Mouse (Mus musculus) midbrain, embryonic 13.5 days (tissue): ENCODE measurements around the gene Ebf1. TPM values are rescaled to one million over a fixed set of nuclear protein-coding genes. Genes with fewer than 3 reads are reported as not detected.
"Not testable (repeated sequence)": the region's sequence is repeated elsewhere in the genome, so short reads cannot be mapped to it uniquely, and the experiment has no call there.

Source experiments
- ATAC-seq: fragments of 200-750 bp; cut with Nextera tagmentation; 2 replicates; pipeline ENCODE4 v1.8.0; 2017; ENCODE audit warnings: mild to moderate bottlenecking, moderate TSS enrichment, moderate library complexity
- H3K27ac ChIP-seq: fragments of 300-500 bp; sonication (generic); 2 replicates; pipeline ENCODE4 v1.5.1; 2015; ENCODE audit warnings: inconsistent platforms, mild to moderate bottlenecking, moderate library complexity
- H3K27me3 ChIP-seq: fragments of 300-500 bp; sonication (generic); 2 replicates; pipeline ENCODE4 v1.6.1; 2015; ENCODE audit warnings: mild to moderate bottlenecking, inconsistent platforms
- H3K36me3 ChIP-seq: fragments of 300-500 bp; sonication (generic); 2 replicates; pipeline ENCODE4 v1.6.1; 2015; ENCODE audit warnings: mild to moderate bottlenecking, inconsistent platforms
- H3K4me1 ChIP-seq: fragments of 300-500 bp; sonication (generic); replicated peaks from 2 replicates; pipeline ENCODE4 v1.6.1; 2015; ENCODE audit warnings: inconsistent platforms
- H3K4me2 ChIP-seq: fragments of 300-500 bp; sonication (generic); replicated peaks from 2 replicates; pipeline ENCODE4 v1.6.1; 2015; ENCODE audit warnings: moderate library complexity, mild to moderate bottlenecking, inconsistent platforms
- H3K4me3 ChIP-seq: fragments of 300-500 bp; sonication (generic); replicated peaks from 2 replicates; pipeline ENCODE4 v1.5.1; 2015; ENCODE audit warnings: mild to moderate bottlenecking, inconsistent platforms
- H3K9ac ChIP-seq: fragments of 300-500 bp; sonication (generic); replicated peaks from 2 replicates; pipeline ENCODE4 v1.6.1; 2015; ENCODE audit warnings: mild to moderate bottlenecking, inconsistent platforms
- H3K9me3 ChIP-seq: fragments of 300-500 bp; sonication (generic); 2 replicates; pipeline ENCODE4 v1.6.1; 2016; ENCODE audit warnings: mild to moderate bottlenecking, inconsistent platforms
- WGBS: fragments of 180-500 bp; shearing (Covaris S2); methylation state at CpG from one replicate; pipeline ENCODE4 v1.1.7; 2015; 5-methylcytosine and 5-hydroxymethylcytosine counted together
- polyA plus RNA-seq: library from polyadenylated mRNA; unstranded; fragments of >200 nt; fragmentation: Nextera tagmentation; extraction: Ambion mirVana; gene quantifications from 2 replicates; pipeline ENCODE4 v1.2.1, GENCODE M21; 2015

The Ebf1 gene
- 93.8 and 94.0 TPM in 2 replicates for polyA plus RNA-seq

DNA sequence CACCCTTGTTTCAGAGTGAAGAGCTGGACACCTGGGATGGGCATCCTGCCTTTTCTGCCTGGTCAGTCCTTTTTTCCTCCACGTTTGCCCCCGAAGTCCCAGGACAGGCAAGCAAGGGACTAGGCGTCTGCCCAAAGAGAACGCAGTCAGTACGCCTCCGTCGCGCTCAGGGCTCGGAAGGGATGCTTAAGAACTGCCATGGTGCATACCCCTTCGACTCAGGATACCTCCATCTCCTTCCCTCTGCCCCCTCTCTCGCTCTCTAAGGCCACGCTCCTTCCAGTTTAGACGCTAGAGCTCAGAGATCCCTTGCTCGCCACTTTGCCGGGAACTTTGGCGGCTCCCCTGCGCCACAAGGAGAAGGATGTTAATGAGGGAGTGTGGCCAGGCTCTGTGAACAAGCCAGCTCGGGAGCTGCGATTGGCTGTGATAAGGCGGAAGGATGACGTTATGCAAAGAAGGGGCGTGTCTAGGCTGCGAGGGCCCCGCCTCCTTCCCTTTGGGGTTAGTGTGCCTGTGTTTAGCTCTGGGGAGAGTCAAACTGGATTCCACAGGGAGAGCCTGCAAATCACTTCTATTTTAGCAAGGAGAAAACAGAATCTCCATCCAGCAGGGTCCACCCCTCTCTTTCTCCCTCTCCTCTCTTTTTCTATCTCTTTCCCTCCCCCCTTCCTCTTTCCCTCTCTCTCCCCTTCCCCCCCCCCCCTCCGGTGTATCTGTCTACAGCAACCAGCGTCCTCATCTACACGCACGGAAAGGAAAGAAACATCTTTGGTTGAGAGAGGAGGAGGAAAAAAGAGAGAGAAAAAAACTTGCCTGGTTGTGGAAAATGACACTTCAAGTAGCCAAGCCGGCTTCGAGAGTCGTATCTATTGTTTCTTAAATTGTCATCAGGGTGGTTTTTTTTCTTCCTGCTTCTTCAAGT lies at the start of gene Ebf1:
Ebf1 (plus strand) TSS at position 530 of the 925 bp plus-strand sequence.
- Histone ChIP-seq H3K4me1 (peaks cover 51% of the 10 kb centered on the region), H3K36me3 (no peaks in the 10 kb centered on the region), H3K9ac (peak within 1 kb of the TSS; percentile 93), H3K9me3 (no peaks in the 10 kb centered on the region), H3K4me3 (peak within 1 kb of the TSS; percentile 71), H3K27ac (peak within 1 kb of the TSS; percentile 94), H3K4me2 (peak within 1 kb of the TSS; percentile 79), H3K27me3 (peaks cover 73% of the 10 kb centered on the region)
- under 1% methylated on average over 31 of the region's 31 CpGs for WGBS
- ATAC-seq = peak; percentile 96

GRCm38 (mm10) chr11:44570336-44570735 lies 46.8 kb upstream of the Ebf1 start:
- not testable (repeated sequence) for H3K9me3 ChIP-seq, H3K27ac ChIP-seq, H3K4me1 ChIP-seq, H3K27me3 ChIP-seq, ATAC-seq, H3K4me2 ChIP-seq, H3K4me3 ChIP-seq, H3K9ac ChIP-seq
- WGBS = 96% methylated on average over 4 of the region's 4 CpGs
- peaks cover 27% of the 10 kb centered on the region for H3K36me3 ChIP-seq

DNA sequence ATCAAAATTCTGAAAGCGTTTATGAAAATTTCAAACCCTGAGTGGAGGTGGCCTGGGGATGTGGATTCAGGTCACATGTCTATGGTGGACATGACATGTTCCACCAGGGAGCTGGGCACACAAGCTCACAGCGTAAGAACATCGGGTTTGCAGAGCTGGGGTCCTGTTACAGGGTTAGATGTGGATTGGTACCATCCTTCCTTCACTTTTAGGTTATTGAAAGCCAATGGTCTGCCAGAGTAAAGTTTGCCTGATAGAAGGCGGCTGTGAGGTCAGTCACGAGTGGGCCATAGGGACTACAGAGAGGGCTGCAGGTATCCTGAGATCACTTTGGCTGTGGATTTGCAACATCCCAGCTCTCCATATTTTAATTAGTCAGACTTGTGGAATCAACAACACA lies 44.3 kb upstream of the Ebf1 start:
- H3K27me3 ChIP-seq = no peaks in the 10 kb centered on the region

GRCm38 (mm10) chr11:44573396-44573795 lies 43.7 kb upstream of the Ebf1 start:
- Histone ChIP-seq H3K9ac (no peak overlapping the region), H3K9me3 (0 out of 2 replicates have a peak, but pooled peaks cover 5% of the 10 kb centered on the region), H3K4me2 (no peak overlapping the region), H3K27ac (no peak overlapping the region), H3K27me3 (no peaks in the 10 kb centered on the region), H3K4me1 (no peaks in the 10 kb centered on the region), H3K36me3 (peaks cover 9% of the 10 kb centered on the region), H3K4me3 (no peak overlapping the region)
- ATAC-seq = no peak
- 80% methylated on average over 3 of the region's 3 CpGs for WGBS

More for the DNA sequence above, 44.3 kb upstream of the Ebf1 start:
- H3K27ac ChIP-seq = no peak overlapping the region
- H3K4me2 ChIP-seq = no peak overlapping the region
- ATAC-seq = no peak
- 95% methylated on average over 5 of the region's 5 CpGs for WGBS
- no peak overlapping the region for H3K4me3 ChIP-seq
- H3K9me3 ChIP-seq = 0 out of 2 replicates have a peak, but pooled peaks cover 5% of the 10 kb centered on the region
- no peaks in the 10 kb centered on the region for H3K4me1 ChIP-seq
- H3K9ac ChIP-seq = no peak overlapping the region
- peaks cover 9% of the 10 kb centered on the region for H3K36me3 ChIP-seq

DNA sequence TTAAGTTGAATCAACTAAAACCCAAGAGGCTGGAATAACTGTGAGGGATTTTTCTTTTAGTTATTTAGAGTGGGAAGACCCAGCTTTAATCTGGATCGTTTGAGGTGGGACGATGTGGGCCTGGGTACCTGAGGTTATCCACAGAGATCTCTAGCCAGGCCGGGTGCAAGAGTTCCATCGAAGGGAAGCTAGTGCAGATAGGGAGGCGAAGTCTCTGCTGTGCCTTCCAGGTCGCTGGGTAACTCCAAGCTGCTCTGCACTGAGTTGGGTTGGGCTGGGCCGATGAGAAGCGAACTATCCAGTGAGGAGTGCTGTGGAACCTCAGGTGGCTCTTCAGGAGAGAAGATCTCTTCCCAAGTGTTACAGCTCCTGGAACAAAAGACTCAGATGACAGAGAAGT lies 42.7 kb upstream of the Ebf1 start:
- Histone ChIP-seq H3K4me3 (no peak overlapping the region), H3K9ac (no peak overlapping the region), H3K27ac (no peak overlapping the region), H3K9me3 (0 out of 2 replicates have a peak, but pooled peaks cover 4% of the 10 kb centered on the region), H3K27me3 (no peaks in the 10 kb centered on the region), H3K4me1 (no peaks in the 10 kb centered on the region), H3K4me2 (no peak overlapping the region), H3K36me3 (peaks cover 6% of the 10 kb centered on the region)
- ATAC-seq = no peak
- 90% methylated on average over 8 of the region's 8 CpGs for WGBS

DNA sequence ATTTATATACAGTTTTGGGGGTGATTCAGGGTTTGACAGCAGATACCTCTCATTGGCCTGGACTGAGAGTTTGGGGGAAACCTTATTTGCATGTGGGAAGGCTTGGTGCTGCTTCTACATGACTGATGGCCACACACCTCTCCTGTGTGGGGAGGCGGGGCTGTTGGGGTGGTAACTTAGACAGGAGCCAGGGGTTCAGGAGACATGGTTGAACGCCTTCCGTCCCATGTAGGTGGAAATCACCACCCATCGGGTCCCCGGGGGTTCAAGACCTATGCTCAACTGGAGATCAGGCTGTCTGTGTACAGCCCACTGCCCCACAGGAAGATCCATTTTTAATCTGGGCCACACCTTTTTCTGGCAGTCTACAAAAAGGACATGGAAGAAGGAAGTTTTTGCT lies 42.3 kb upstream of the Ebf1 start:
- H3K4me2 ChIP-seq = no peak overlapping the region
- H3K27ac ChIP-seq = no peak overlapping the region
- no peaks in the 10 kb centered on the region for H3K27me3 ChIP-seq
- peaks cover 2% of the 10 kb centered on the region for H3K36me3 ChIP-seq
- no peak for ATAC-seq
- H3K9me3 ChIP-seq = no peaks in the 10 kb centered on the region
- WGBS = 93% methylated on average over 5 of the region's 5 CpGs
- H3K4me3 ChIP-seq = no peak overlapping the region
- no peak overlapping the region for H3K9ac ChIP-seq
- H3K4me1 ChIP-seq = no peaks in the 10 kb centered on the region

GRCm38 (mm10) chr11:44577911-44578310 lies 39.2 kb upstream of the Ebf1 start:
- Histone ChIP-seq H3K36me3 (no peaks in the 10 kb centered on the region), H3K9ac (no peak overlapping the region), H3K27ac (no peak overlapping the region), H3K4me1 (no peaks in the 10 kb centered on the region), H3K9me3 (no peaks in the 10 kb centered on the region), H3K4me3 (no peak overlapping the region), H3K27me3 (no peaks in the 10 kb centered on the region), H3K4me2 (no peak overlapping the region)
- WGBS = 88% methylated on average over 9 of the region's 9 CpGs
- no peak for ATAC-seq

GRCm38 (mm10) chr11:44581277-44581683 lies 35.8 kb upstream of the Ebf1 start:
- Histone ChIP-seq H3K4me2 (no peak overlapping the region), H3K4me1 (no peaks in the 10 kb centered on the region), H3K4me3 (no peak overlapping the region), H3K27ac (no peak overlapping the region), H3K9ac (no peak overlapping the region), H3K36me3 (no peaks in the 10 kb centered on the region), H3K9me3 (no peaks in the 10 kb centered on the region), H3K27me3 (no peaks in the 10 kb centered on the region)
- ATAC-seq = no peak
- WGBS = 37% methylated on average over 11 of the region's 11 CpGs

GRCm38 (mm10) chr11:44586047-44586696 lies 30.9 kb upstream of the Ebf1 start:
- WGBS = 9% methylated on average over 3 of the region's 3 CpGs
- Histone ChIP-seq H3K36me3 (no peaks in the 10 kb centered on the region), H3K9me3 (no peaks in the 10 kb centered on the region), H3K27ac (no peak overlapping the region), H3K9ac (no peak overlapping the region), H3K4me2 (no peak overlapping the region), H3K4me3 (no peak overlapping the region), H3K4me1 (no peaks in the 10 kb centered on the region), H3K27me3 (no peaks in the 10 kb centered on the region)
- peak; percentile 87 for ATAC-seq

- Histone ChIP-seq H3K4me2 (no peak overlapping the region), H3K4me1 (no peaks in the 10 kb centered on the region), H3K36me3 (no peaks in the 10 kb centered on the region), H3K27ac (no peak overlapping the region), H3K4me3 (no peak overlapping the region), H3K27me3 (no peaks in the 10 kb centered on the region), H3K9me3 (no peaks in the 10 kb centered on the region), H3K9ac (no peak overlapping the region)
- ATAC-seq = no peak
- 93% methylated on average over 6 of the region's 6 CpGs for WGBS
These were observed 24.1 kb upstream of the Ebf1 start for GRCm38 (mm10) chr11:44593016-44593415.

DNA sequence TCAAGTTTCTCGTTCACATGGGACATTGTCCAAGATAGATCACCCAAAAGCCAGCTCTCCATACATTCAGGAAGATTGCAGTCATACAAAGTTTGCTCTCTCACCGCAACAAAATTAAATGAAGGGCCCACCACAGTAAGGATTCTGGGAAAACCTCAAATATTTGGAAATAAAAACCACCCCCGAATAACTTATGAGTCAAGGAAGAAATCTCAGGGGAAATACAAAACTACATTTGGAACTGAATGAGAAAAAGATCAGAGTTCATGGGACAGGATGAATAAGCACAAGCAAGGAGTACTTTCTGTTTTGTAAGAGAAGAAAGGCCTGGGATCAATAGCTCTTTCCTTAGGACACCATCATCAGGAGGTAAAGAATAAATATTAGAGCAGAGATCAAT lies 22.3 kb upstream of the Ebf1 start:
- Histone ChIP-seq H3K9ac (no peak overlapping the region), H3K27me3 (no peaks in the 10 kb centered on the region), H3K9me3 (no peaks in the 10 kb centered on the region), H3K27ac (no peak overlapping the region), H3K4me3 (no peak overlapping the region), H3K4me1 (no peaks in the 10 kb centered on the region), H3K36me3 (no peaks in the 10 kb centered on the region), H3K4me2 (no peak overlapping the region)
- 88% methylated on average over 3 of the region's 3 CpGs for WGBS
- no peak for ATAC-seq

DNA sequence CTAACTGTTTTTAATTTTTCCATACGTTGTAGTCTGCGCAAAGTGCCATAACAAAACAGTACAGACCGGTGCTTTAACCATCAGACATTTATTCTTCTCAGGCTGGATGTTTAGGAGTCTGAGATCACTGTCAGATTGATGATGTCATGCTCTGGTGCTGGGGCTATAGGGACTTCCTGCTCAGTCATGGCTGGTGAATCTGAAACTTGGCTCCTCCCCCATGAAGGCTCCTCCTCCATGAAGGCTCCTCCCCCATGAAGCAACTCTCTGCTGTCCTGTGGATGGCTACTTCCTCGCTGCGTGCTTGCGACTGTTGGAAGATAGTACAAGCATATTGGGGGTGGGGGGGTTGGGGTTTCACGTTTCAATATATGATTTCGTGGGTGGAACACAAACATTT lies 10.2 kb upstream of the Ebf1 start:
- Histone ChIP-seq H3K4me1 (peaks cover 9% of the 10 kb centered on the region), H3K4me2 (no peak overlapping the region), H3K9ac (no peak overlapping the region), H3K27me3 (peaks cover 10% of the 10 kb centered on the region), H3K9me3 (no peaks in the 10 kb centered on the region), H3K36me3 (no peaks in the 10 kb centered on the region), H3K27ac (no peak overlapping the region), H3K4me3 (no peak overlapping the region)
- WGBS = 86% methylated on average over 8 of the region's 8 CpGs
- ATAC-seq = no peak
